Mouse (Mus musculus) bone marrow, adult 2 months (tissue): ENCODE measurements around the gene Lurap1l.

Experiments
- CTCF ChIP-seq: fragments of 200-500 bp; IDR thresholded peaks from 2 replicates; pipeline ENCODE4 v1.5.1; 2011; ENCODE audit warnings: low read length, control low read depth; ENCODE audit not compliant: control insufficient read depth, insufficient read depth
- POLR2A ChIP-seq: fragments of 200-500 bp; IDR thresholded peaks from 2 replicates; pipeline ENCODE4 v1.6.1; 2011; ENCODE audit warnings: low read depth, mild to moderate bottlenecking, control low read depth, low read length, borderline replicate concordance; ENCODE audit not compliant: control insufficient read depth

GRCm38 (mm10) chr4:80886631-80887030 lies 23.8 kb upstream of the Lurap1l start:
- no peak for TF ChIP-seq CTCF
- no peak for TF ChIP-seq POLR2A
